Mouse (Mus musculus): ENCODE data around the gene S1pr5. TPM values are rescaled to one million over a fixed set of nuclear protein-coding genes. Genes with fewer than 3 reads are reported as not detected.
"Not testable (repeated sequence)": the region's sequence is repeated elsewhere in the genome, so short reads cannot be mapped to it uniquely, and the experiment has no call there.

S1pr5 gene
- polyA plus RNA-seq, 1 experiment from 2014 or later, result 0.37 TPM

- Histone ChIP-seq H3K27ac (no peak overlapping the region), H3K27me3 (no peaks in the 10 kb centered on the region), H3K36me3 (ENCODE audit: poor library complexity, severe bottlenecking) (peaks cover 95% of the 10 kb centered on the region), H3K4me2 (no peak overlapping the region), H3K4me3 (no peak overlapping the region), H3K4me1 (no peaks in the 10 kb centered on the region), H3K9me3 (replicated peaks) (no peaks in the 10 kb centered on the region), H3K9ac (no peak overlapping the region)
- no peak for ATAC-seq
- WGBS, result 94% methylated on average over 5 of the region's 5 CpGs
Measured at GRCm38 (mm10) chr9:21277776-21278175, 29.5 kb upstream of the S1pr5 start.

- H3K27ac ChIP-seq, result no peak overlapping the region
- H3K9me3 ChIP-seq (replicated peaks), result no peaks in the 10 kb centered on the region
- peaks cover 96% of the 10 kb centered on the region for H3K36me3 ChIP-seq (ENCODE audit: poor library complexity, severe bottlenecking)
- no peaks in the 10 kb centered on the region for H3K27me3 ChIP-seq
- WGBS, result 90% methylated on average over 8 of the region's 8 CpGs
- no peak overlapping the region for H3K4me3 ChIP-seq
- H3K4me1 ChIP-seq, result no peaks in the 10 kb centered on the region
- H3K9ac ChIP-seq, result no peak overlapping the region
- ATAC-seq, result peak; percentile 37; the same call in 1 of the 2 replicates
- no peak overlapping the region for H3K4me2 ChIP-seq
Measured at GRCm38 (mm10) chr9:21276307-21276706, 28.1 kb upstream of the S1pr5 start.

GRCm38 (mm10) chr9:21275727-21276126 is 27.5 kb upstream of the S1pr5 start:
- ATAC-seq, result no peak
- Histone ChIP-seq H3K9ac (no peak overlapping the region), H3K27ac (no peak overlapping the region), H3K9me3 (replicated peaks) (no peaks in the 10 kb centered on the region), H3K4me2 (no peak overlapping the region), H3K4me1 (no peaks in the 10 kb centered on the region), H3K27me3 (no peaks in the 10 kb centered on the region), H3K36me3 (ENCODE audit: poor library complexity, severe bottlenecking) (peaks cover 96% of the 10 kb centered on the region), H3K4me3 (no peak overlapping the region)
- WGBS, result 91% methylated on average over 12 of the region's 12 CpGs

- Histone ChIP-seq H3K4me1 (no peaks in the 10 kb centered on the region), H3K27ac (no peak overlapping the region), H3K4me2 (no peak overlapping the region), H3K9ac (no peak overlapping the region), H3K9me3 (replicated peaks) (no peaks in the 10 kb centered on the region), H3K36me3 (ENCODE audit: poor library complexity, severe bottlenecking) (peaks cover 96% of the 10 kb centered on the region), H3K27me3 (no peaks in the 10 kb centered on the region), H3K4me3 (no peak overlapping the region)
- ATAC-seq, result no peak
- 88% methylated on average over 7 of the region's 7 CpGs for WGBS
Measured at GRCm38 (mm10) chr9:21275013-21275710, 26.9 kb upstream of the S1pr5 start.

- Histone ChIP-seq H3K36me3 (ENCODE audit: poor library complexity, severe bottlenecking) (peaks cover 95% of the 10 kb centered on the region), H3K27ac (no peak overlapping the region), H3K4me1 (no peaks in the 10 kb centered on the region), H3K27me3 (no peaks in the 10 kb centered on the region), H3K4me2 (no peak overlapping the region), H3K4me3 (no peak overlapping the region), H3K9ac (no peak overlapping the region), H3K9me3 (replicated peaks) (no peaks in the 10 kb centered on the region)
- no peak for ATAC-seq
- WGBS, result 96% methylated on average over 3 of the region's 3 CpGs
Measured at GRCm38 (mm10) chr9:21274336-21274735, 26.1 kb upstream of the S1pr5 start.

- Histone ChIP-seq H3K27ac (no peak overlapping the region), H3K36me3 (ENCODE audit: poor library complexity, severe bottlenecking) (peaks cover 96% of the 10 kb centered on the region), H3K9ac (no peak overlapping the region), H3K27me3 (no peaks in the 10 kb centered on the region), H3K4me2 (no peak overlapping the region), H3K4me1 (no peaks in the 10 kb centered on the region), H3K4me3 (no peak overlapping the region), H3K9me3 (replicated peaks) (no peaks in the 10 kb centered on the region)
- 88% methylated on average over 7 of the region's 7 CpGs for WGBS
- no peak for ATAC-seq
Measured at GRCm38 (mm10) chr9:21273520-21274228, 25.4 kb upstream of the S1pr5 start.

GRCm38 (mm10) chr9:21273094-21273493 is 24.9 kb upstream of the S1pr5 start:
- no peaks in the 10 kb centered on the region for H3K4me1 ChIP-seq
- ATAC-seq, result no peak
- no peak overlapping the region for H3K27ac ChIP-seq
- peaks cover 99% of the 10 kb centered on the region for H3K36me3 ChIP-seq (ENCODE audit: poor library complexity, severe bottlenecking)
- WGBS, result 85% methylated on average over 8 of the region's 8 CpGs
- no peak overlapping the region for H3K4me3 ChIP-seq
- no peaks in the 10 kb centered on the region for H3K9me3 ChIP-seq (replicated peaks)
- H3K27me3 ChIP-seq, result no peaks in the 10 kb centered on the region
- H3K4me2 ChIP-seq, result no peak overlapping the region
- no peak overlapping the region for H3K9ac ChIP-seq

- H3K36me3 ChIP-seq (ENCODE audit: poor library complexity, severe bottlenecking), result peaks cover 97% of the 10 kb centered on the region
- ATAC-seq, result no peak
- 94% methylated on average over 9 of the region's 9 CpGs for WGBS
Measured at GRCm38 (mm10) chr9:21272391-21272790, 24.1 kb upstream of the S1pr5 start.

GRCm38 (mm10) chr9:21269590-21269989 is 21.3 kb upstream of the S1pr5 start:
- Histone ChIP-seq H3K36me3 (ENCODE audit: poor library complexity, severe bottlenecking) (peaks cover 75% of the 10 kb centered on the region), H3K4me1 (peaks cover 15% of the 10 kb centered on the region)
- not testable (repeated sequence) for H3K9ac ChIP-seq; H3K27me3 ChIP-seq; ATAC-seq; H3K27ac ChIP-seq; H3K4me3 ChIP-seq; H3K4me2 ChIP-seq; H3K9me3 ChIP-seq (replicated peaks)
- 94% methylated on average over 5 of the region's 5 CpGs for WGBS

More at GRCm38 (mm10) chr9:21272391-21272790, 24.1 kb upstream of the S1pr5 start:
- Histone ChIP-seq H3K9ac (no peak overlapping the region), H3K9me3 (replicated peaks) (no peaks in the 10 kb centered on the region), H3K4me3 (no peak overlapping the region), H3K27ac (no peak overlapping the region), H3K4me2 (no peak overlapping the region), H3K27me3 (no peaks in the 10 kb centered on the region), H3K4me1 (no peaks in the 10 kb centered on the region)

GRCm38 (mm10) chr9:21268305-21268704 is 20.1 kb upstream of the S1pr5 start:
- Histone ChIP-seq H3K4me3 (no peak overlapping the region), H3K9ac (no peak overlapping the region), H3K27me3 (no peaks in the 10 kb centered on the region), H3K27ac (no peak overlapping the region), H3K9me3 (replicated peaks) (no peaks in the 10 kb centered on the region), H3K36me3 (ENCODE audit: poor library complexity, severe bottlenecking) (peaks cover 62% of the 10 kb centered on the region), H3K4me2 (no peak overlapping the region), H3K4me1 (peaks cover 15% of the 10 kb centered on the region)
- no peak for ATAC-seq
- WGBS, result 94% methylated on average over 16 of the region's 16 CpGs

GRCm38 (mm10) chr9:21266889-21267288 is 18.6 kb upstream of the S1pr5 start:
- Histone ChIP-seq H3K4me1 (peaks cover 15% of the 10 kb centered on the region), H3K9me3 (replicated peaks) (no peaks in the 10 kb centered on the region), H3K4me2 (peak overlapping the region; percentile 93; the same call in 1 of the 2 replicates), H3K27me3 (peaks cover under 1% of the 10 kb centered on the region; the same call in 1 of the 2 replicates), H3K4me3 (no peak overlapping the region), H3K27ac (no peak overlapping the region), H3K36me3 (ENCODE audit: poor library complexity, severe bottlenecking) (peaks cover 48% of the 10 kb centered on the region), H3K9ac (0 out of 2 replicates have a peak overlapping the region, but pooled peaks have one; percentile 91)
- 90% methylated on average over 5 of the region's 5 CpGs for whole genome bisulfite sequencing
- no peak for ATAC-seq

GRCm38 (mm10) chr9:21265611-21266010 is 17.4 kb upstream of the S1pr5 start:
- H3K4me2 ChIP-seq, result peak overlapping the region; percentile 93
- H3K4me3 ChIP-seq, result peak overlapping the region; percentile 89
- peaks cover 3% of the 10 kb centered on the region; the same call in 1 of the 2 replicates for H3K27me3 ChIP-seq
- H3K9ac ChIP-seq, result peak overlapping the region; percentile 91
- no peak for ATAC-seq
- no peaks in the 10 kb centered on the region for H3K9me3 ChIP-seq (replicated peaks)
- H3K27ac ChIP-seq, result peak overlapping the region; percentile 57; the same call in 1 of the 2 replicates
- H3K36me3 ChIP-seq (ENCODE audit: poor library complexity, severe bottlenecking), result peaks cover 36% of the 10 kb centered on the region
- 6% methylated on average over 11 of the region's 11 CpGs for WGBS
- H3K4me1 ChIP-seq, result peaks cover 15% of the 10 kb centered on the region

All from forebrain, embryonic 13.5 days (tissue).